Mouse (Mus musculus) liver, embryonic 14.5 days (tissue): ENCODE results near the gene Tgfbr1.

ENCODE experiments used
- CTCF ChIP-seq: IDR thresholded peaks from 2 replicates; pipeline ENCODE4 v1.5.1; 2016; ENCODE audit warnings: antibody characterized with exemption, low read depth, control low read depth
- EP300 ChIP-seq: IDR thresholded peaks from 2 replicates; pipeline ENCODE4 v1.6.1; 2016; ENCODE audit warnings: antibody characterized with exemption, low read depth

DNA sequence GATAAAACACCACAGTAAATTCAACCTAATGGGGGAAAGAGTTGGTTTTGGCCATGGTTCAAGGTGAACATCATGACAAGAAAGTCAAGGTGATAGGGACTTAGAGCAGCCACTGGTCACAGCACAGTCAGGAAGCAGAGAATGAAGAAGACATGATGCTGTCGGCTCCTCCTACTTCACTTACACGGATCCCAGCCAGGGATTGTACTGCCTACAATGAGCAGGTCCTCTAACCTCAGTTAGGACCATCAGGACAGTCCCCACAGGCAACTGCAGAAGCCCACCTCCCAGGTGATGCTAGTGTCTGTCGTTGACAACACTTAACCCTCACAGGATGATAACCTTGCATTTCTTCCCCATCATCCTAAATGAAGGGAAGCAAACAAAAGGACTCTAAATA lies 64.8 kb downstream of the Tgfbr1 start:
- no peak for TF ChIP-seq CTCF
- no peak for TF ChIP-seq EP300
